Mouse (Mus musculus): Measurements from ENCODE around the gene Dgkd. TPM values are rescaled to one million over a fixed set of nuclear protein-coding genes. Genes with fewer than 3 reads are reported as not detected.
A peak's percentile ranks its signal among the peaks of the same experiment; 100 is the strongest.

Dgkd gene
- polyA plus RNA-seq, 1 experiment from 2014 or later: 38.4 TPM

DNA sequence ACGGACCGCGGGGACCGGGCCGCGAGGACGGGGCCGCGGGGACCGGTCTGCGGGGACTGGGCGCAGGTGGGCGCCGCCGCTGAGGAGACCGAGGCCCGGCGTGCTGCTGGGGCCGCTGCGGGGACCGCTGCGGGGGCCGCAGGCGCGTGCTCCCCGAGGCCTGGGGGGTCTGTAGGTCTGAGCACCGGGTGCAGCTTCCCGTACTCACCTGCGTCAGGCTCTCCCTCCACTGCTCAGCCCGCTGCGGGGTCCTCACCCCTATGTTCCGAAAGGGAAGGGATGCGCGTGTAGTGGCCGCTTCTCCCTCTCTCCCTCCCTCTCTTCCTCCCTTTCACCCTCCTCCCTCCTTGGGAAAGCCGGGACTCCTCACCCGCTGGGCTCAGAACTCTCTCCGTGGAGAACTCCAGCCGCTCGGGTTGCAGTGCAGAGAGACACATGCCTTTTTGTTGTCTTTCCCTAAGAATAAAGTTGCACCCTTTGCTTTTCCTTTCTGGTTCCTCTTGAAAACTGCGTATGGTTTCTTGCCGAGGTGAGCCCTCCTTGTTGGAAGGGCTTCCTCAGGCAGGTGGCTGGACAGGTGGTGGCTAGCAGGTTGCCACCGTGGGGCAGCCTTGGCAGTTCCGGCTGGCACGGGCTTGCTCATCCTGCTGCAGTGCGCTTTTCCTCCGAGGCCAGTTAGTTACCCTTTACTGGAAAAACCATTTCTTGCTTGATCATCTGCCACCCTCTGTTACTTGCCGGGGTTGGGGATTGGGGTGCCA, 694 bp downstream of the Dgkd start:
- WGBS: under 1% methylated on average over 40 of the region's 48 CpGs

DNA sequence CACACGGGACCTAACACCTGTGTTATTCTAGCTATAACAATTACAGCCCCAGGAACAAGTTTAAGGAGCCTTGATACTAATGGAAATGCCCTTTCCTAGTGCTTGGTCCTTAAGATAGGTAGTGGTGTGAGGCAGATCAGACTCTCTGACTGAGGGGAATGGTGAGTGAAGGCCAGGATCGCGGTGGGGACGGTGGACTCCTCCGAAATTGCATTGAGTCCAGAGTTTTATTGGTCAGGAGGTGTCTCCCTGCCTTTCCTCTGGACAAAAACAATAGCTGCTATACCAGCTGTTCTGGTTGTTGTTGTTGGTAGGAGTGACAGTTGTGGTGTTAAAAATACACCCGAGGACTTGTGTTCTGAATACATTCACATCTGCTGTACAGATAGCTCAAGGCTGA, 1.3 kb downstream of the Dgkd start:
- 22% methylated on average over 6 of the region's 6 CpGs for WGBS
- no peak for ATAC-seq (replicated peaks; ENCODE audit: low FRiP score, low TSS enrichment, low read depth)

More for the DNA sequence above, 694 bp downstream of the Dgkd start:
- H3K36me3 ChIP-seq (ENCODE audit: control insufficient read depth, insufficient read depth, low read length): no peaks in the 10 kb centered on the region
- DNase-seq (ENCODE audit: low spot score): peak; percentile 83
- ATAC-seq (replicated peaks; ENCODE audit: low FRiP score, low TSS enrichment, low read depth): no peak; the same call in 1 of the 2 replicates
- peaks cover 28% of the 10 kb centered on the region for H3K4me1 ChIP-seq (replicated peaks; ENCODE audit: control insufficient read depth, insufficient read depth, low read length)
- H3K27me3 ChIP-seq (replicated peaks; ENCODE audit: control insufficient read depth, insufficient read depth, low read length): no peaks in the 10 kb centered on the region
- H3K27ac ChIP-seq (ENCODE audit: low read depth): peak overlapping the region; percentile 55
- peak overlapping the region; percentile 77 for H3K4me3 ChIP-seq (ENCODE audit: low read depth, low read length)
- H3K4me2 ChIP-seq (ENCODE audit: low read length): peak overlapping the region; percentile 94
- peak overlapping the region; percentile 89 for H3K9ac ChIP-seq (ENCODE audit: low read length)
- no peaks in the 10 kb centered on the region for H3K9me3 ChIP-seq (ENCODE audit: control insufficient read depth, low read length)

DNA sequence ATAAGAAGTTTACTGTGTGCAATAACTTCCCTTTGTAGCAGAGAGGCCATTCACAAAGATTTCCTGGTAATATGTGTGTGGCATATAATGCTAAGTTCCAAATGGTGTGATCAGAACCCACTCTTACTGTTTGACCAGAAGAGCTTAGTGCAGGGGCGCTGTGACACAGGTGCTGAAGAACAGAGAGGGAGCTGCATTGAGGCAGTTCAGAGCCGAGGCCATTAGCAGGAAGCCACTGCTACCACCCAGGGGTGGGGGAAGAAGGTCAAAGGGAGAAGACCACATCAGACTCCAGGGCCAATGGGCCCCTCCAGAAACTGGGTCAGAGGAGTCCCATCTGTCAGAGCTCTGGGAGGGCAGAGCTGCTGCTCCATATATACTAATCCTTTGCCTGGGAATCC, 1.8 kb downstream of the Dgkd start:
- no peaks in the 10 kb centered on the region for H3K27me3 ChIP-seq (replicated peaks; ENCODE audit: control insufficient read depth, insufficient read depth, low read length)
- no peak for ATAC-seq (replicated peaks; ENCODE audit: low FRiP score, low TSS enrichment, low read depth)
- DNase-seq (ENCODE audit: low spot score): no peak
- no peaks in the 10 kb centered on the region for H3K36me3 ChIP-seq (ENCODE audit: control insufficient read depth, insufficient read depth, low read length)
- no peak overlapping the region for H3K27ac ChIP-seq (ENCODE audit: low read depth)
- no peaks in the 10 kb centered on the region for H3K9me3 ChIP-seq (ENCODE audit: control insufficient read depth, low read length)
- WGBS: 27% methylated on average over 2 of the region's 2 CpGs
- no peak overlapping the region for H3K9ac ChIP-seq (ENCODE audit: low read length)
- peaks cover 27% of the 10 kb centered on the region for H3K4me1 ChIP-seq (replicated peaks; ENCODE audit: control insufficient read depth, insufficient read depth, low read length)
- H3K4me2 ChIP-seq (ENCODE audit: low read length): peak overlapping the region; percentile 94
- peak overlapping the region; percentile 77 for H3K4me3 ChIP-seq (ENCODE audit: low read depth, low read length)

More for the DNA sequence above, 1.3 kb downstream of the Dgkd start:
- no peaks in the 10 kb centered on the region for H3K27me3 ChIP-seq (replicated peaks; ENCODE audit: control insufficient read depth, insufficient read depth, low read length)
- DNase-seq (ENCODE audit: low spot score): no peak
- H3K27ac ChIP-seq (ENCODE audit: low read depth): no peak overlapping the region
- H3K9me3 ChIP-seq (ENCODE audit: control insufficient read depth, low read length): no peaks in the 10 kb centered on the region
- peak overlapping the region; percentile 89 for H3K9ac ChIP-seq (ENCODE audit: low read length)
- peak overlapping the region; percentile 94 for H3K4me2 ChIP-seq (ENCODE audit: low read length)
- H3K4me1 ChIP-seq (replicated peaks; ENCODE audit: control insufficient read depth, insufficient read depth, low read length): peaks cover 25% of the 10 kb centered on the region
- H3K4me3 ChIP-seq (ENCODE audit: low read depth, low read length): peak overlapping the region; percentile 77
- no peaks in the 10 kb centered on the region for H3K36me3 ChIP-seq (ENCODE audit: control insufficient read depth, insufficient read depth, low read length)

- Histone ChIP-seq H3K27me3 (replicated peaks; ENCODE audit: control insufficient read depth, insufficient read depth, low read length) (no peaks in the 10 kb centered on the region), H3K27ac (ENCODE audit: low read depth) (no peak overlapping the region), H3K4me3 (ENCODE audit: low read depth, low read length) (no peak overlapping the region), H3K4me2 (ENCODE audit: low read length) (no peak overlapping the region), H3K9me3 (ENCODE audit: control insufficient read depth, low read length) (no peaks in the 10 kb centered on the region), H3K4me1 (replicated peaks; ENCODE audit: control insufficient read depth, insufficient read depth, low read length) (peaks cover 27% of the 10 kb centered on the region), H3K9ac (ENCODE audit: low read length) (no peak overlapping the region), H3K36me3 (ENCODE audit: control insufficient read depth, insufficient read depth, low read length) (no peaks in the 10 kb centered on the region)
- ATAC-seq (replicated peaks; ENCODE audit: low FRiP score, low TSS enrichment, low read depth): no peak
- DNase-seq (ENCODE audit: low spot score): no peak
- 86% methylated on average over 1 of the region's 1 CpGs for WGBS
These were observed 2.4 kb downstream of the Dgkd start for GRCm38 (mm10) chr1:87855522-87855921.

GRCm38 (mm10) chr1:87856823-87857222, 3.7 kb downstream of the Dgkd start:
- H3K9me3 ChIP-seq (ENCODE audit: control insufficient read depth, low read length): no peaks in the 10 kb centered on the region
- no peak for ATAC-seq (replicated peaks; ENCODE audit: low FRiP score, low TSS enrichment, low read depth)
- 83% methylated on average over 3 of the region's 3 CpGs for WGBS

GRCm38 (mm10) chr1:87858031-87858430, 4.9 kb downstream of the Dgkd start:
- peaks cover 21% of the 10 kb centered on the region for H3K4me1 ChIP-seq (replicated peaks; ENCODE audit: control insufficient read depth, insufficient read depth, low read length)
- ATAC-seq (replicated peaks; ENCODE audit: low FRiP score, low TSS enrichment, low read depth) (no peak), DNase-seq (ENCODE audit: low spot score) (no peak)
- H3K27me3 ChIP-seq (replicated peaks; ENCODE audit: control insufficient read depth, insufficient read depth, low read length): no peaks in the 10 kb centered on the region
- WGBS: 83% methylated on average over 1 of the region's 1 CpGs
- H3K36me3 ChIP-seq (ENCODE audit: control insufficient read depth, insufficient read depth, low read length): no peaks in the 10 kb centered on the region
- no peaks in the 10 kb centered on the region for H3K9me3 ChIP-seq (ENCODE audit: control insufficient read depth, low read length)
- H3K4me3 ChIP-seq (ENCODE audit: low read depth, low read length): no peak overlapping the region
- no peak overlapping the region for H3K4me2 ChIP-seq (ENCODE audit: low read length)
- H3K27ac ChIP-seq (ENCODE audit: low read depth): no peak overlapping the region
- H3K9ac ChIP-seq (ENCODE audit: low read length): no peak overlapping the region

More at GRCm38 (mm10) chr1:87856823-87857222, 3.7 kb downstream of the Dgkd start:
- H3K4me1 ChIP-seq (replicated peaks; ENCODE audit: control insufficient read depth, insufficient read depth, low read length): peaks cover 27% of the 10 kb centered on the region
- no peaks in the 10 kb centered on the region for H3K27me3 ChIP-seq (replicated peaks; ENCODE audit: control insufficient read depth, insufficient read depth, low read length)
- no peak overlapping the region for H3K27ac ChIP-seq (ENCODE audit: low read depth)
- DNase-seq (ENCODE audit: low spot score): no peak
- no peak overlapping the region for H3K9ac ChIP-seq (ENCODE audit: low read length)
- H3K36me3 ChIP-seq (ENCODE audit: control insufficient read depth, insufficient read depth, low read length): no peaks in the 10 kb centered on the region
- H3K4me2 ChIP-seq (ENCODE audit: low read length): no peak overlapping the region
- H3K4me3 ChIP-seq (ENCODE audit: low read depth, low read length): no peak overlapping the region

DNA sequence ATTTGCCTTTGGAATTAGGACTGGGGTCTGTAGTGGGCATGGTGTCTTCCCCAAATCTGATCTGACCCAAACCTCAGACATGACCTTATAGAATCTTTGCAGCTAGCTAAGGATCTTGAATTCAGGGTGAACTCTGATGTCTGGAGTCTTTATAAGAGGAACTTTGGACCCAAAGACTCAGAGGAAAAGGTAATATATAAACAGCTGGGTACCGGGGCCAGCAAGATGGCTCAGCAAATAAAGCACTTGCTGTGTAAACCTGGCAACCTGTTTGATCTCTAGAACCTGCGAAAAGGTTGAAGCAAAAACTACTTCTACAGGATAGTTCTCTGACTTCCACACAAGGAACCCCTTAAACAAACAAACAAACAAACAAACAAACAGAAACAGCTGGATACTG, 5.4 kb downstream of the Dgkd start:
- ATAC-seq (replicated peaks; ENCODE audit: low FRiP score, low TSS enrichment, low read depth): no peak
- no peak for DNase-seq (ENCODE audit: low spot score)
- H3K27ac ChIP-seq (ENCODE audit: low read depth): no peak overlapping the region

GRCm38 (mm10) chr1:87863602-87864001, 10.5 kb downstream of the Dgkd start:
- DNase-seq (ENCODE audit: low spot score): no peak
- no peak overlapping the region for H3K4me2 ChIP-seq (ENCODE audit: low read length)
- H3K27me3 ChIP-seq (replicated peaks; ENCODE audit: control insufficient read depth, insufficient read depth, low read length): no peaks in the 10 kb centered on the region
- ATAC-seq (replicated peaks; ENCODE audit: low FRiP score, low TSS enrichment, low read depth): no peak
- no peak overlapping the region for H3K27ac ChIP-seq (ENCODE audit: low read depth)
- H3K4me3 ChIP-seq (ENCODE audit: low read depth, low read length): no peak overlapping the region
- peaks cover 7% of the 10 kb centered on the region for H3K4me1 ChIP-seq (replicated peaks; ENCODE audit: control insufficient read depth, insufficient read depth, low read length)
- H3K9ac ChIP-seq (ENCODE audit: low read length): no peak overlapping the region
- WGBS: 64% methylated on average over 3 of the region's 3 CpGs
- no peaks in the 10 kb centered on the region for H3K36me3 ChIP-seq (ENCODE audit: control insufficient read depth, insufficient read depth, low read length)
- no peaks in the 10 kb centered on the region for H3K9me3 ChIP-seq (ENCODE audit: control insufficient read depth, low read length)

More for the DNA sequence above, 5.4 kb downstream of the Dgkd start:
- no peak overlapping the region for H3K9ac ChIP-seq (ENCODE audit: low read length)
- no peak overlapping the region for H3K4me2 ChIP-seq (ENCODE audit: low read length)
- no peaks in the 10 kb centered on the region for H3K36me3 ChIP-seq (ENCODE audit: control insufficient read depth, insufficient read depth, low read length)
- H3K4me1 ChIP-seq (replicated peaks; ENCODE audit: control insufficient read depth, insufficient read depth, low read length): peaks cover 21% of the 10 kb centered on the region
- H3K9me3 ChIP-seq (ENCODE audit: control insufficient read depth, low read length): no peaks in the 10 kb centered on the region
- WGBS: 72% methylated on average over 2 of the region's 2 CpGs
- H3K4me3 ChIP-seq (ENCODE audit: low read depth, low read length): no peak overlapping the region
- no peaks in the 10 kb centered on the region for H3K27me3 ChIP-seq (replicated peaks; ENCODE audit: control insufficient read depth, insufficient read depth, low read length)

DNA sequence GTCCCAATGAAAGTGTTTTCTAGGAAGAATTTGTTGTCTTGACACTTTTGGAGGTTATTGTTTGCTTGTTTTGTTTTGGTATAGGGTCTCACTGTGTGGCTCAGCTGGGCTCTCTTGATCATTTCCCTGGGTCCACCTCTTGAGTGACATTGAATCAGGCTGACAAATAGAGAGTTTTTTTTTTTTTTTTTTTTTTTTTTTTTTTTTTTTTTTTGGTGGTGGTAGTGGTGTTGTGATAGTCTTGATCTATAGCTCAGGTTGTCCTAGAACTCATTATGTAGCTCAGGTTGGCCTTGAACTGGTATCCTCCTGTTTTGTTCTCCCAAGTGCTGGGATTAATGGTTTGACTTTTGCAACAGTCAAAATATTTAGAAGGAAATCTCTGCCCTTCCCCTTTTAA, 11.8 kb downstream of the Dgkd start:
- H3K4me3 ChIP-seq (ENCODE audit: low read depth, low read length): no peak overlapping the region
- ATAC-seq (replicated peaks; ENCODE audit: low FRiP score, low TSS enrichment, low read depth) (no peak), DNase-seq (ENCODE audit: low spot score) (no peak)
- no peaks in the 10 kb centered on the region for H3K9me3 ChIP-seq (ENCODE audit: control insufficient read depth, low read length)
- H3K27ac ChIP-seq (ENCODE audit: low read depth): no peak overlapping the region
- H3K36me3 ChIP-seq (ENCODE audit: control insufficient read depth, insufficient read depth, low read length): no peaks in the 10 kb centered on the region
- H3K9ac ChIP-seq (ENCODE audit: low read length): no peak overlapping the region
- H3K4me2 ChIP-seq (ENCODE audit: low read length): no peak overlapping the region
- H3K4me1 ChIP-seq (replicated peaks; ENCODE audit: control insufficient read depth, insufficient read depth, low read length): no peaks in the 10 kb centered on the region; the same call in none of the 2 replicates
- no peaks in the 10 kb centered on the region for H3K27me3 ChIP-seq (replicated peaks; ENCODE audit: control insufficient read depth, insufficient read depth, low read length)

Data from intestine, embryonic 14.5 days (tissue).